Comparison of ENCODE assay signal across 10 mouse cellular contexts in the genomic region with DNA sequence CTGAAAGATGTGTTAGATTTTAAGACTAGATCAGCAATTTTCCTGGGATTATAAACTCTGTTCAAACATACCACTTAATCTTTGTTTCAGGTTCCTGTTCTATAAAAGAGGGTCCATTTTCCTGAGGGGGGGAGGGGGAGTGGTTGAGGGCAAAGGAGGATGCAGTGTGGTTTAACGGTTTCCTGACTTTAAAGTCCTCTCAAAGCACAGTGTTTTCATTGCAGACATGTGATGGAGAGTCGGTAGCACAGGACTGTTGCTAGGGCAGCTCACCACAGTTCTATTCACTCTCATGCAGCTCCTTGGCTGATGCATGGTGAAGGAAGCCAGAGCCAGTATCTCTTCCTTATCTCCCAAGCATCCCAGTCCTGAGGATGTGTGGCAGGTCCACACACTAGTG.
A peak's percentile ranks its signal among the peaks of the same experiment; 100 is the strongest.
DNase-seq lines count a peak whose midpoint lies in the region; ATAC-seq and TF ChIP-seq lines count a peak whose summit lies in the region.
"Had no signal": no experiment of that assay in that cellular context is flagged by ENCODE, and none has a peak within 500 bp of the region (broad histone marks: within the 10 kb centered on the region; RNA-seq: fewer than 3 reads in every experiment).

No protein-coding gene starts in this region.

- peak; percentile 82 for ATAC-seq in granulocyte monocyte progenitor cell, adult 5-6 weeks (replicated peaks; ENCODE audit: poor library complexity, severe bottlenecking)
- ATAC-seq in neutrophil, adult 5-6 weeks (ENCODE audit: extremely low read depth, insufficient number of reproducible peaks, low FRiP score, poor library complexity, severe bottlenecking) = peak; percentile 53
- ATAC-seq in neural tube, embryonic 15.5 days (ENCODE audit: low FRiP score) = no peak

- dilution Hi-C loops in CH12.LX (cut with MboI; ENCODE audit: extremely low pct_ligation_motif_present, extremely low pct_unique_long_range_greater_than_20kb, low sequenced_read_pairs) = no loop called here

- peak; percentile 38; the same call in 1 of the 2 replicates for TF ChIP-seq POLR2A in CH12.LX (IDR thresholded peaks at IDR 0.05; ENCODE audit: low read depth, low read length)

- in situ Hi-C loops in CH12.LX (cut with MboI; ENCODE audit: low pct_ligation_motif_present, low pct_unique_long_range_greater_than_20kb, low sequenced_read_pairs) = loop anchor here (25.0 kb wide), 1 partner anchor 270 kb away; no protein-coding TSS in a partner anchor

- peaks cover 73% of the 10 kb centered on the region for H3K79me2 ChIP-seq in CH12.LX (replicated peaks; ENCODE audit: control insufficient read depth, extremely low read depth, insufficient read depth, poor library complexity, severe bottlenecking)

- 23% methylated on average over 2 of the region's 2 CpGs for whole genome bisulfite sequencing in neural tube, embryonic 15.5 days

- TF ChIP-seq CTCF in layer of hippocampus, adult 2 months (conservative IDR thresholded peaks at IDR 0.05) = no peak
- no peak for TF ChIP-seq CTCF in CH12.LX (conservative IDR thresholded peaks at IDR 0.05 in 1 of 2, IDR thresholded peaks at IDR 0.05 in 1 of 2; ENCODE audit: low read depth in 2 of 2, low read length in 2 of 2)

- H3K36me3 ChIP-seq in CH12.LX (replicated peaks in 1 of 2; ENCODE audit: control insufficient read depth in 1 of 2, insufficient read depth in 1 of 2, low read length in 1 of 2) = peaks cover 2 to 37% of the 10 kb centered on the region in 2 experiments
- no peaks in the 10 kb centered on the region for H3K36me3 ChIP-seq in neural tube, embryonic 15.5 days
- H3K36me3 ChIP-seq: liver, embryonic 15.5 days had no signal

- H3K9ac ChIP-seq in CH12.LX (ENCODE audit: insufficient read depth, low read depth) = peak overlapping the region; percentile 47; the same call in 1 of the 2 replicates
- no peak overlapping the region for H3K9ac ChIP-seq in neural tube, embryonic 15.5 days (replicated peaks)
- H3K9ac ChIP-seq: liver, embryonic 15.5 days had no signal

- peaks cover 27 to 95% of the 10 kb centered on the region in 2 experiments for H3K4me1 ChIP-seq in CH12.LX (ENCODE audit: control insufficient read depth in 1 of 2, insufficient read depth in 2 of 2)
- peaks cover 30% of the 10 kb centered on the region for H3K4me1 ChIP-seq in neural tube, embryonic 15.5 days

- no peak overlapping the region for H3K4me3 ChIP-seq in layer of hippocampus, adult 2 months
- no peak overlapping the region for H3K4me3 ChIP-seq in CH12.LX (replicated peaks in 1 of 3; ENCODE audit: low read depth in 2 of 3, low read length in 2 of 3, poor library complexity in 1 of 3)
- H3K4me3 ChIP-seq in neural tube, embryonic 15.5 days (replicated peaks) = no peak overlapping the region
- H3K4me3 ChIP-seq: liver, embryonic 15.5 days had no signal

- TF ChIP-seq RAD21 in CH12.LX (IDR thresholded peaks at IDR 0.05; ENCODE audit: low read depth, low read length) = no peak

- H3K4me2 ChIP-seq in CH12.LX (ENCODE audit: insufficient read depth, low read depth, poor library complexity, severe bottlenecking) = 0 out of 2 replicates have a peak overlapping the region, but pooled peaks have one; percentile 82
- no peak overlapping the region for H3K4me2 ChIP-seq in neural tube, embryonic 15.5 days
- H3K4me2 ChIP-seq: liver, embryonic 15.5 days had no signal

- H3K27me3 ChIP-seq in CH12.LX (replicated peaks) = no peaks in the 10 kb centered on the region
- no peaks in the 10 kb centered on the region for H3K27me3 ChIP-seq in neural tube, embryonic 15.5 days (replicated peaks)
- H3K27me3 ChIP-seq: liver, embryonic 15.5 days had no signal

- no peaks in the 10 kb centered on the region for H3K9me3 ChIP-seq in CH12.LX (replicated peaks; ENCODE audit: low read length)
- H3K9me3 ChIP-seq in neural tube, embryonic 15.5 days (replicated peaks) = no peaks in the 10 kb centered on the region
- H3K9me3 ChIP-seq: liver, embryonic 15.5 days had no signal

- peak overlapping the region; percentile 65; the same call in 1 of the 2 replicates for H3K27ac ChIP-seq in layer of hippocampus, adult 2 months
- peak overlapping the region; percentile 78 for H3K27ac ChIP-seq in CH12.LX (ENCODE audit: insufficient read depth, low read depth)
- no peak overlapping the region for H3K27ac ChIP-seq in neural tube, embryonic 15.5 days (replicated peaks)

- DNase-seq in layer of hippocampus, adult 2 months (ENCODE audit: low spot score in 2 of 2) = no peak
- no peak for DNase-seq in layer of hippocampus, postnatal 36 days
- DNase-seq in CH12.LX (ENCODE audit: extremely low read depth) = peak; percentile 80
- no peak for DNase-seq in adrenal gland, postnatal 25 days
- no peak for DNase-seq in right cerebral cortex, postnatal 4 days
- DNase-seq: kidney, postnatal 10 days had no signal

- TF ChIP-seq EP300 in CH12.LX (IDR thresholded peaks at IDR 0.05; ENCODE audit: low read length) = peak; percentile 58

TF ChIP-seq in CH12.LX, 34 proteins besides CTCF, POLR2A, EP300 and RAD21:
- TF ChIP-seq MAZ (IDR thresholded peaks at IDR 0.05; ENCODE audit: low read depth, low read length) (0 out of 2 replicates have a peak, but pooled peaks have one; percentile 33), IRF4 (IDR thresholded peaks at IDR 0.05; ENCODE audit: low read depth, low read length) (peak; percentile 43; the same call in 1 of the 2 replicates), CHD2 (IDR thresholded peaks at IDR 0.05; ENCODE audit: low read length) (peak; percentile 66; the same call in 1 of the 2 replicates), ZKSCAN1 (IDR thresholded peaks at IDR 0.05; ENCODE audit: borderline replicate concordance, low read depth, low read length) (no peak), PAX5 (IDR thresholded peaks at IDR 0.05; ENCODE audit: low read length) (no peak), TBP (conservative IDR thresholded peaks at IDR 0.05; ENCODE audit: low read depth, low read length) (peak; percentile 57; the same call in 1 of the 2 replicates), MYC (IDR thresholded peaks at IDR 0.05; ENCODE audit: low read depth, low read length) (peak; percentile 77), MAX (IDR thresholded peaks at IDR 0.05; ENCODE audit: low read length) (peak; percentile 74), JUND (conservative IDR thresholded peaks at IDR 0.05; ENCODE audit: low read depth, low read length) (no peak), NELFE (IDR thresholded peaks at IDR 0.05; ENCODE audit: low read depth, low read length) (no peak), MAFK (IDR thresholded peaks at IDR 0.05; ENCODE audit: insufficient replicate concordance, low read length) (peak; percentile 68; the same call in 1 of the 2 replicates), KAT2A (IDR thresholded peaks at IDR 0.05; ENCODE audit: insufficient replicate concordance, low read length) (no peak), JUN (IDR thresholded peaks at IDR 0.05; ENCODE audit: insufficient read depth, low read depth, low read length) (no peak), ZC3H11A (IDR thresholded peaks at IDR 0.05; ENCODE audit: low read depth, low read length) (no peak), ETS1 (conservative IDR thresholded peaks at IDR 0.05; ENCODE audit: low read depth, low read length) (0 out of 2 replicates have a peak, but pooled peaks have one; percentile 20), NRF1 (IDR thresholded peaks at IDR 0.05; ENCODE audit: low read depth, low read length) (no peak), BHLHE40 (IDR thresholded peaks at IDR 0.05; ENCODE audit: low read depth, low read length) (peak; percentile 59), MXI1 (IDR thresholded peaks at IDR 0.05; ENCODE audit: low read depth, low read length) (peak; percentile 82), TCF12 (IDR thresholded peaks at IDR 0.05; ENCODE audit: low read depth, low read length) (peak; percentile 23; the same call in 1 of the 2 replicates)
TF ChIP-seq in CH12.LX: peak in this region for 11.
